Mouse (Mus musculus) midbrain, embryonic 16.5 days (tissue): ENCODE measurements around the gene Rapgef1. TPM values are rescaled to one million over a fixed set of nuclear protein-coding genes. Genes with fewer than 3 reads are reported as not detected.
"Not testable (repeated sequence)": the region's sequence is repeated elsewhere in the genome, so short reads cannot be mapped to it uniquely, and the experiment has no call there.

Source experiments
- ATAC-seq: fragments of 200-750 bp; cut with Nextera tagmentation; 2 replicates; pipeline ENCODE4 v1.8.0; 2017; ENCODE audit warnings: moderate TSS enrichment
- H3K27ac ChIP-seq: fragments of 300-500 bp; sonication (generic); 2 replicates; pipeline ENCODE4 v1.5.1; 2014; ENCODE audit warnings: mild to moderate bottlenecking, low read length, mixed read lengths
- H3K27me3 ChIP-seq: fragments of 300-500 bp; sonication (generic); 2 replicates; pipeline ENCODE4 v1.6.1; 2014; ENCODE audit warnings: low read depth, low read length, mixed read lengths; ENCODE audit not compliant: control insufficient read depth, insufficient read depth
- H3K36me3 ChIP-seq: fragments of 300-500 bp; sonication (generic); 2 replicates; pipeline ENCODE4 v1.6.1; 2014; ENCODE audit warnings: mild to moderate bottlenecking, low read length, moderate library complexity, mixed read lengths; ENCODE audit not compliant: control insufficient read depth, insufficient read depth
- H3K4me1 ChIP-seq: fragments of 300-500 bp; sonication (generic); 2 replicates; pipeline ENCODE4 v1.6.1; 2014; ENCODE audit warnings: mild to moderate bottlenecking, low read length, mixed read lengths; ENCODE audit not compliant: control insufficient read depth, insufficient read depth
- H3K4me2 ChIP-seq: fragments of 300-500 bp; sonication (generic); 2 replicates; pipeline ENCODE4 v1.6.1; 2014; ENCODE audit warnings: mild to moderate bottlenecking, low read length, mixed read lengths
- H3K4me3 ChIP-seq: fragments of 300-500 bp; sonication (generic); 2 replicates; pipeline ENCODE4 v1.5.1; 2014; ENCODE audit warnings: low read depth, mild to moderate bottlenecking, low read length, moderate library complexity, mixed read lengths
- H3K9ac ChIP-seq: fragments of 300-500 bp; sonication (generic); 2 replicates; pipeline ENCODE4 v1.6.1; 2014; ENCODE audit warnings: low read depth, low read length, mixed read lengths
- H3K9me3 ChIP-seq: fragments of 300-500 bp; sonication (generic); replicated peaks from 2 replicates; pipeline ENCODE4 v1.6.1; 2014; ENCODE audit warnings: mild to moderate bottlenecking, low read length, mixed read lengths; ENCODE audit not compliant: control insufficient read depth, poor library complexity, severe bottlenecking
- WGBS: fragments of 180-500 bp; shearing (Covaris S2); extraction: QIAGEN DNeasy Blood & Tissue Kit; methylation state at CpG from one replicate; pipeline ENCODE4 v1.1.7; 2014; 5-methylcytosine and 5-hydroxymethylcytosine counted together
- polyA plus RNA-seq: library from polyadenylated mRNA; unstranded; fragments of >200 nt; fragmentation: Nextera tagmentation; extraction: Ambion mirVana; gene quantifications from 2 replicates; pipeline ENCODE4 v1.2.1, GENCODE M21; 2015

The Rapgef1 gene
- polyA plus RNA-seq, 1 experiment from 2014 or later: 18.1 TPM

- H3K4me3 ChIP-seq, H3K9me3 ChIP-seq, ATAC-seq, H3K27ac ChIP-seq, H3K9ac ChIP-seq, H3K27me3 ChIP-seq, H3K4me2 ChIP-seq, H3K4me1 ChIP-seq: not testable (repeated sequence)
- H3K36me3 ChIP-seq: peaks cover 42% of the 10 kb centered on the region
- 94% methylated on average over 4 of the region's 4 CpGs for WGBS
Observed at GRCm38 (mm10) chr2:29708209-29708608, 88.7 kb downstream of the Rapgef1 start.

- Histone ChIP-seq H3K4me1 (no peaks in the 10 kb centered on the region), H3K4me3 (no peak overlapping the region), H3K9ac (no peak overlapping the region), H3K36me3 (peaks cover 36% of the 10 kb centered on the region), H3K4me2 (no peak overlapping the region), H3K9me3 (no peaks in the 10 kb centered on the region), H3K27ac (no peak overlapping the region), H3K27me3 (no peaks in the 10 kb centered on the region)
- WGBS: 83% methylated on average over 3 of the region's 3 CpGs
- ATAC-seq: no peak
Observed at GRCm38 (mm10) chr2:29711038-29711437, 91.5 kb downstream of the Rapgef1 start.

GRCm38 (mm10) chr2:29711877-29712276 lies 92.4 kb downstream of the Rapgef1 start:
- no peak overlapping the region for H3K9ac ChIP-seq
- H3K4me3 ChIP-seq: no peak overlapping the region
- peaks cover 31% of the 10 kb centered on the region for H3K36me3 ChIP-seq
- WGBS: 88% methylated on average over 5 of the region's 5 CpGs
- H3K27ac ChIP-seq: no peak overlapping the region
- H3K4me1 ChIP-seq: no peaks in the 10 kb centered on the region
- H3K4me2 ChIP-seq: no peak overlapping the region
- no peaks in the 10 kb centered on the region for H3K9me3 ChIP-seq
- no peaks in the 10 kb centered on the region for H3K27me3 ChIP-seq
- no peak for ATAC-seq

GRCm38 (mm10) chr2:29713501-29713900 lies 94.0 kb downstream of the Rapgef1 start:
- H3K4me3 ChIP-seq: no peak overlapping the region
- no peak overlapping the region for H3K4me2 ChIP-seq
- no peaks in the 10 kb centered on the region for H3K4me1 ChIP-seq
- peaks cover 18% of the 10 kb centered on the region for H3K36me3 ChIP-seq
- no peaks in the 10 kb centered on the region for H3K27me3 ChIP-seq
- no peak overlapping the region for H3K9ac ChIP-seq
- no peaks in the 10 kb centered on the region for H3K9me3 ChIP-seq
- 82% methylated on average over 1 of the region's 2 CpGs for WGBS
- H3K27ac ChIP-seq: no peak overlapping the region
- no peak for ATAC-seq

GRCm38 (mm10) chr2:29714127-29714526 lies 94.6 kb downstream of the Rapgef1 start:
- H3K4me3 ChIP-seq: no peak overlapping the region
- no peak overlapping the region for H3K4me2 ChIP-seq
- peaks cover 18% of the 10 kb centered on the region for H3K36me3 ChIP-seq
- 94% methylated on average over 5 of the region's 5 CpGs for WGBS
- no peaks in the 10 kb centered on the region for H3K4me1 ChIP-seq
- H3K27ac ChIP-seq: no peak overlapping the region
- no peak for ATAC-seq
- H3K27me3 ChIP-seq: no peaks in the 10 kb centered on the region
- no peak overlapping the region for H3K9ac ChIP-seq
- H3K9me3 ChIP-seq: no peaks in the 10 kb centered on the region

- 47% methylated on average over 7 of the region's 7 CpGs for WGBS
- H3K4me2 ChIP-seq: no peak overlapping the region
- no peak overlapping the region for H3K4me3 ChIP-seq
- no peaks in the 10 kb centered on the region for H3K4me1 ChIP-seq
- H3K9ac ChIP-seq: no peak overlapping the region
- no peak overlapping the region for H3K27ac ChIP-seq
- H3K36me3 ChIP-seq: peaks cover 24% of the 10 kb centered on the region
- ATAC-seq: no peak
- H3K9me3 ChIP-seq: no peaks in the 10 kb centered on the region
- H3K27me3 ChIP-seq: no peaks in the 10 kb centered on the region
Observed at GRCm38 (mm10) chr2:29716143-29716542, 96.6 kb downstream of the Rapgef1 start.

- Histone ChIP-seq H3K9me3 (no peaks in the 10 kb centered on the region), H3K4me2 (no peak overlapping the region), H3K36me3 (peaks cover 21% of the 10 kb centered on the region), H3K4me3 (no peak overlapping the region), H3K9ac (no peak overlapping the region), H3K4me1 (no peaks in the 10 kb centered on the region), H3K27me3 (no peaks in the 10 kb centered on the region), H3K27ac (no peak overlapping the region)
- 22% methylated on average over 6 of the region's 6 CpGs for WGBS
- ATAC-seq: no peak
Observed at GRCm38 (mm10) chr2:29716691-29717090, 97.2 kb downstream of the Rapgef1 start.

GRCm38 (mm10) chr2:29718581-29718980 lies 99.1 kb downstream of the Rapgef1 start:
- no peak overlapping the region for H3K27ac ChIP-seq
- H3K4me2 ChIP-seq: no peak overlapping the region
- whole genome bisulfite sequencing: 94% methylated on average over 5 of the region's 5 CpGs
- H3K4me1 ChIP-seq: no peaks in the 10 kb centered on the region
- no peaks in the 10 kb centered on the region for H3K9me3 ChIP-seq
- no peak for ATAC-seq
- no peaks in the 10 kb centered on the region for H3K27me3 ChIP-seq
- peaks cover 23% of the 10 kb centered on the region for H3K36me3 ChIP-seq
- no peak overlapping the region for H3K4me3 ChIP-seq
- H3K9ac ChIP-seq: no peak overlapping the region

GRCm38 (mm10) chr2:29723132-29723531 lies 103.6 kb downstream of the Rapgef1 start:
- Histone ChIP-seq H3K9me3 (no peaks in the 10 kb centered on the region), H3K27ac (no peak overlapping the region), H3K27me3 (no peaks in the 10 kb centered on the region), H3K9ac (no peak overlapping the region), H3K4me1 (no peaks in the 10 kb centered on the region), H3K4me2 (no peak overlapping the region), H3K36me3 (peaks cover 33% of the 10 kb centered on the region), H3K4me3 (no peak overlapping the region)
- 91% methylated on average over 3 of the region's 3 CpGs for WGBS
- ATAC-seq: no peak
